Mouse (Mus musculus) heart, adult 18-20 months (tissue): ENCODE results near the gene Prkce. TPM values are rescaled to one million over a fixed set of nuclear protein-coding genes. Genes with fewer than 3 reads are reported as not detected.
A peak's percentile ranks its signal among the peaks of the same experiment; 100 is the strongest.

Source experiments
- DNase-seq, 2 experiments: peaks; one replicate each; pipeline ENCODE4 v3.0.0; 2021 to 2022; ENCODE audit warnings: mixed read lengths in 1 of 2
- long read RNA-seq, 2 experiments: library from polyadenylated mRNA; stranded (forward); transcript quantifications; one replicate each; pipeline ENCODE4 v2.0.0; 2021
- total RNA-seq, 2 experiments: library from RNA; stranded (reverse); gene quantifications; 2 replicates each; pipeline ENCODE4 v1.2.3; 2021

The Prkce gene
- total RNA-seq, result 10 to 100 TPM; 26.1 to 27.0 TPM
- long read RNA-seq, experiment 1, full-length matches to known transcripts, result 7 of 12 reads
- long read RNA-seq, experiment 1, partial matches to known transcripts, result 3 of 12 reads
- long read RNA-seq, experiment 1, other reads (novel, unspliced or antisense), result 2 of 12 reads
- long read RNA-seq, experiment 2, full-length matches to known transcripts, result 1 of 5 reads
- long read RNA-seq, experiment 2, partial matches to known transcripts, result 0 of 5 reads
- long read RNA-seq, experiment 2, other reads (novel, unspliced or antisense), result 4 of 5 reads

DNA sequence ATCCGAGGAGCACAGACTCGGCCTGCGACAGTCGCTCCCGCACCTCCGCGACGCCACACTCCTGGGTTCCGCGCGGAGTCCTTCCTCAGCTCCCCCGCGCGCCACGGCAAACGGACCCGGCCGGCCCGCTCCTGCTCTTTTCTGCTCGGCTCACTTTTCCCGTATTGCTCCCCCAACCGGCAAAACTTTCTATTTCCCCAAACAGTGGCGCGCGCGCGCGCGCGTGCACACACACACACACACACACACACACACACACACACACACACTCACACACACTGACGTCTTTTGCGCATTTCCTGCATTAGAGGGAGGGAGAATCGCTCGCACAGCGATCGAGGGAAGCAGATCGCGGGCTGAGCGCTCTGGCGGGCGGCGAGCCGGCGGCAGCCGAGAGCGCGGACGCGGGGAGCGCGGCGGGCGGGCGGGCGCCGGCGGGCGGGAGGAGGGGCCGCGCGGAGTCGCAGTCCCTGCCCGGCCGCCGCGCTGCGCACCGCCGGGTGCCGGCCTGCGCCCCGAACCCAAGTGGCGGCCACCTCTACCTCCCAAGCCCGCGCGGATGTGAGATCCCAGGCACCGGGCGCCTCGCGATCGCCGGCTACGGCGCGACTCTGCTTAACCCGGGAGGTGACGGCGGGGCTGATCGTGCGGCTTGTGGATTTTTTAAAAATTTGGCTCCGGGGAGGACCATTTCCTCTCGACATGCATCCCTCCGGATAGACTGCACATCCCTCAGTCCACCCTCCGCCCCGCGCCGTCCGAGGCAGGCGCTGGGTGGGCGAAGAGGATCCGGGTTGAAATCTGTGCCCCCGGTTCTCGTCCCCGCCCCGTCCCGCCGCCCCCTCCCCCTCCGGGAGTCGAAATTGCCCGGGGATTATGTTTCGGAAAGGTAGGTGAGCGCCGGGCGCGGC, at the start of gene Prkce:
Gene Prkce, plus strand, starts transcription at position 466 of the 911 bp plus-strand sequence.
- peak; percentile 93 to 94 for DNase-seq

DNA sequence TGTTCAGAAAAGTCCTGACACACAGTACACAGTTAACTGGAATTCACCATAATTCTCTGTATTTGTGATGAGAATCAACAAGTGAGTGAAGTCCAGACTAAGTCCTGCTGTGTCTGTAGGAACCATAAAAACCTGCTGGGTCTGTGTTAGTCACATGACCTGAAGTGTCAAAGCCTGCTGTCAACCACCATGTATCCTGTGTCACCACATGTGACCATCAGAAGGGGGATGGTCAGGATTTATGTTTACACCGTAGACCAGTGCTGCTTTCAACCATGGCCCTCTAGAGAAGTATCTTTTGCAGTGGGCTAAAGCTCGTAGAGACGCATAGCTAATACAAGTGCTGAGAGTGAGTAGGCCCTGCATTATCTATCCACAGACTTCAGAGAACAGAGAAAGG, 44.4 kb upstream of the Prkce start:
- DNase-seq, result no peak

GRCm38 (mm10) chr17:86125908-86126307, 41.7 kb upstream of the Prkce start:
- no peak for DNase-seq

DNA sequence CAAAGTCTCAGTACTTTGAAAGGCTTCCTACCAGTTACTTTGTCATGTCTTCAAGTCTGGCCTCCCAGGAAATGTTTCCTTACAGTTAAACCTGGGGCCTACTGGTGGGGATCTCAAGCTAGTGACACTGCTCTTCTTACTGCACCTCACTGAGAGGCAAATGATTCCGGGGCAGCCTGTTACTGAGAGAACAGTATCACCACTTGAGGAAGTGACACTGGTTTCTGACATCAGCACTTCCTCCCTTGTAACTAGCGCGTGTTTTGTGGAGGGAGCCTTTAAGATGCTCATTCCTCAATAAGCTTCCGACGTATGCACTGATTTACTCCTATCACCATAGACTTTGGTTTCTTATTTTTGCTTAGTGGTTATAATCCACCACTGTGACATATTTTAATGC, 39.4 kb upstream of the Prkce start:
- DNase-seq, result peak in 1 of 2 experiments; percentile 18

- peak; percentile 30 to 34 for DNase-seq
These were observed 35.1 kb upstream of the Prkce start for GRCm38 (mm10) chr17:86132534-86132933.

DNA sequence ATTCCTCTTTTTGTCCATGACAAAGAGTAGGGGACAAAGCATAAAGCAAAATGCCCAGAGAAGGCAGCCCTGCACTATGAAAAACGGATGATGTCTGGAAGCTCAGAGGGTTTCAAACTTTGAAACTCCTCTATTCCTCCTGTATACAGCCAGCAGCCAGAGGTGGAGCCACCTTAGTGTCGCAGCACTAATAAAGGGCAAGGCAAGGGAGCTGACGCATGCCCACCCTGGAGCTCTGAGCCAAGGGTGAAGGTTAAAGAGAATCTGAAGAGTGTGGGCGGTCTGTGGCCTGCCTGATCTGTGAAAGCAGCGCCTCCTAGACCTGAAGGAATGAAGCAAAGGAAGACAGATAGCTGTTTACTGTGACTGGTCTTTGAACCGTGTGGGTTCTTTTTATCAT, 33.1 kb upstream of the Prkce start:
- no peak for DNase-seq

DNA sequence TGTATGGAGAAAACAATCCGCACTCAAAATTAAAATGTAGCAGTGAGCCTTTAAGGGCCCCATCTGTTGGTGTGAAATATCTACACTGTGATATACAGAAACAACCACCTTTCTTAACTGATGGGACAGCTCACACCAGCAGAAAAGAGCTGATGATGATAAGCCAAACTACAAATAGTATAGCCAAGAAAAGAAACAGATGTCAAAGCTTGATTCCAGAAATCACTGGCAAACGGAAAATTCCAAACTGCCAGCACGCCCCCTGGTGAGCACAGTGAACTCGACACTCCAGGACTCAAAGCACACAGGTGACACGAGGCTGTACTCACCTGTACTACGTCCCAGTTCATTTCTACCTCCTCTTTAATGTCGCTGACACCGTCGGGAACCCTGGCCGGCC, 31.8 kb upstream of the Prkce start:
- no peak for DNase-seq

- DNase-seq, result no peak
These were observed 23.0 kb upstream of the Prkce start for GRCm38 (mm10) chr17:86144537-86145078.

GRCm38 (mm10) chr17:86145079-86145951, 22.3 kb upstream of the Prkce start, which contains the start of gene Srbd1:
TSS of gene Srbd1 (minus strand) at chr17:86145175.
- peak; percentile 94 to 97 for DNase-seq

GRCm38 (mm10) chr17:86149726-86150125, 17.9 kb upstream of the Prkce start:
- DNase-seq, result no peak

GRCm38 (mm10) chr17:86150867-86151348, 16.7 kb upstream of the Prkce start:
- DNase-seq, result peak; percentile 62 to 76

DNA sequence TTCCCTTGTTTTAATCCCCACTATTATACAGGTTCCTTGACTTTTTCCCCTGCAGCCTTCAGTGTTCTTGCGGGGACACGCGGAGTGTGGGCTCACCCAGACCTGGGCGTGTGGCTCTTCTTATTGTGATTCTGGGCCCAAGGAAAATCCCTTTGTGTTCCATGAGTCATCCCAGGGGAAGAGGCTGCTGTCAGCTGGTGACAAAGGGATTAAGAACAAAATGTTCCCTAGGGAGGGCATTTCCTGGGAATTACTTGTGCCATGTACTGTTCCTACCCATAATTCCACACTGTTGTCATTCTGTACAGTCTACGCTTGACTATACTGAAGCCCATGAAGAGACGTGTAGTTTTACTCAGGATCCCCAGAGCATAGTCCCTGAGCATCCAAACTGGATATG, 10.6 kb upstream of the Prkce start:
- no peak for DNase-seq

DNA sequence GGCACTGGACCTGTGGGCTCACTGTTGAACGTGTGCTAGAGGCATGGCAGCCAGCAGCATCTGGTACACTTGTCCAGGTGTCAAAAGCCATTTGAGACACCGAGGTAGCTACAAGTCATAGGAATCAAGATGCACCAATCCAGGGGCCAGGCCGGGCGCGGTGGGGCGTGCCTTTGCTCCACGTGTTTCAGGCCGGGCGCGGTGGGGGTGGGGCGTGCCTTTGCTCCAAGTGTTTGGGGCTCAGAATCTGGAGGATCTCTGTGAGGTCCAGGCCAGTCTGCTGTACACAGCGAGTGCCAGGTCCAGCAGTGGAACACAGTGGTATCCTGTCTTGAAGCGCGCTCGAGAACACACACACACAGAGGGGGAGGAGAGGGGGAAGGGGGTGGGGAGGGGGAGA, 4.9 kb upstream of the Prkce start:
- DNase-seq, result no peak

DNA sequence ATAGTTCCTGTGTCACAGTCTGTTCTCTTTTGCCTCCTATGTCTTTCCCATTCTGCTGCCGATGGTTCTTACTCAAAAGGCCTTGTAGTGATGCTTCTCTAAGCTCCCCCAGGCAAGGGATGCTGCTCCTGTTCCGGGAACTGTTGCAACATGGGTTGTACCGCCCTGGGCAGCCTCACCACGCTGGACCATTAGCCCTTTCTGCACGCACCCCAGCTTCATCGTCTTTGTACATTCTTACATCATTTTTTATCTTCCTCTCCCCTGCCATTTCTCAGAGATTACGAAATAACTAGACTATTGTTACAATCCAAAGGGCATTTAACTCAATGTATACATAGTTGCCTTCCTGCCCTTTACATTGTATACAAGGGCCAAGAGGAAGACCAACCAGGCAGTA, 3.2 kb upstream of the Prkce start:
- no peak for DNase-seq

DNA sequence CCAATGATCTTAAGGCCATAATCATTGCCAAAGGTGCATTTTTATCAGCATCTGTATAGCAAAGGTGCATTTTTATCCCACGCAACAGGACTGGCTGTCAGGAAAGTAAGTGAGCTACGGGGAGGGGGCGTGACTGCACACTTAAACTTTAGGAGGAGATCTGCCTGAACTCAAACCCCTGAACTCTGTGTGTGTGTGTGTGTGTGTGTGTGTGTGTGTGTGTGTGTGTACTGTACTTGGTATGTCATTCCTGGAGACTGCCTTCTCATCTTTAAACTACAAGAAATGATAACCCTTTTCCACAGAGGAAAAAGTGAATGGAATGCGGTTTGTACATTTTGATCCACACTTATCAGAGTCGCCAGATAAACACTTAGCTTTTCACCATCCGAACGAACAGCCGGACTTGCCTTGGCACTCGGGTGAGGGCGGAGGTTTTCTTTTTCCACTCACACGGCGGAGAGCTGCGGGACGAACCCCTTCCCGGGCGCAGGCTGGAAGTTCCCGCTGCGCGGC, 1.5 kb upstream of the Prkce start:
- DNase-seq, result no peak

- peak; percentile 94 to 95 for DNase-seq
These were observed 842 bp upstream of the Prkce start for GRCm38 (mm10) chr17:86166567-86167319.

GRCm38 (mm10) chr17:86168231-86168981, 821 bp downstream of the Prkce start:
- DNase-seq, result peak; percentile 56 to 72

DNA sequence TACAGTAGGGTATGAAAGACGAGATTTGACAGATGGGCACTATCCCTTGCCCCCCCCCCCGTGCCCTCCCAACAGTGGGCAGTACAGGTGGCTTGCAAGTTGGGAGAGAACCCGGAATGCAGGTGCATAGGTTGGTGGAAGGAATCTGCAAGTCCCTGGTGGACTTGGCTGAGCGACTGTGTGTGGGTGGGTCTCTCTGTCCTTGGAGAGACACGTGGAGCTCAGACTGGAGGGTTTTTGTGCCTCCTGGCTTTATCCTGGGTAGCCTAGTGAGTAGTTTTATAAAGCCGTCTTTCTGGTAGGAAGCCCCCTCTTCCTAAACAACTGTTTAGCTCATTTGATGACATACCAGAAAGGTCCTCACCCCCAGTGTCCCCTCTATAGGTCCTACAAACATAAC, 1.5 kb downstream of the Prkce start:
- DNase-seq, result peak in 1 of 2 experiments; percentile 33

- DNase-seq, result peak in 1 of 2 experiments; percentile 22
These were observed 2.8 kb downstream of the Prkce start for GRCm38 (mm10) chr17:86170164-86170958.
